ENCODE assay signal across 8 mouse cellular contexts in the genomic region with DNA sequence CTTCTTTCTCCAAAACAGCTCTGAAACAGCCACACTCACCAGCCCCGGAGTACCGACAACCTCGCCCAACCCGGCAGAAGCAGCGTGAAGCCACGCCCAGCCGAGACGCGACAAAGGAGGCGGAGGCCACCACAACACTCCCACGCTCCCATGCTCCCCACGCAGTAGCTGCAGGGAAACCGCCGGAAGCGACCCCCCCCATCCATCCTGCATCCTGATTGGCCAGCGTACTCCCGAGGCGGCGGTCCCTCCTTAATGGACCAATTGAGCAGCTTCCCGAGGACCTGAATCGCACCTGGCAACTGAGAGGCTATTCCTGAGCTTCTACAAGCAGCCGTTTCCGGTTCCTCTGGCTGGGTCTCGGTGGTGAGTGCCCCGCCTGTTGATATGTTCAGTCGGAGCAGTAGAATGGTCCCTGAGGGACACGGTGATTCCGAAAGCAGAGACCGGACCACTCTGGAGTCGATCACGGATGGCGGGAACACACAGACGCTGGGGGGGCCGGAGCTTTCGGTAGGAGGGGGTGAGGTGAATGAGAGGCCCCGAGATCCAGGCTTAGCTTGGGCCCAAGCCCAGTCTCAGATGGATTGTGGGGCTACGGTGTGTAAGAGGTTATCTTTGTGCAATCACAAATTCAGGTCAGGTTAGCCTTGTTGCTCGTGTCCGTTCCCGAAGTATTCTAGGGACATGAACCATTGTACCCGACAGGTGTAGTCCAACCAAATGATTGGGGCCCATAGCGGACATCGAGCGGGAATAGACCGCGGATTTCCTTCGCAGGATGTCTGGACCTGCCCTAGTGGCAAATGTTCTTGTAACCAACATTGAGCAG. TPM values are rescaled to one million over a fixed set of nuclear protein-coding genes. Genes with fewer than 3 reads are reported as not detected.
DNase-seq lines count a peak whose midpoint lies in the region; ATAC-seq and TF ChIP-seq lines count a peak whose summit lies in the region.

TSS of gene Naa60 (plus strand) at position 160 of the 832 bp plus-strand sequence.

- TF ChIP-seq POLR2A in brain, embryonic 14.5 days (IDR thresholded peaks at IDR 0.05; ENCODE audit: borderline replicate concordance, extremely low read depth, insufficient read depth, insufficient read length, poor library complexity, severe bottlenecking) = no peak
- TF ChIP-seq POLR2A in liver, adult 2 months (IDR thresholded peaks at IDR 0.05; ENCODE audit: extremely low read depth, insufficient read depth, low read length) = 0 out of 2 replicates have a peak, but pooled peaks have one; percentile 8

- 5% methylated on average over 47 of the region's 47 CpGs for WGBS in heart, embryonic 11.5 days (ENCODE audit: insufficient replicate concordance)
- 5% methylated on average over 47 of the region's 47 CpGs for WGBS in kidney, embryonic 16.5 days
- 3% methylated on average over 47 of the region's 47 CpGs for WGBS in liver, adult 2 months
- WGBS in stomach, embryonic 14.5 days = 6% methylated on average over 47 of the region's 47 CpGs

- H3K9me3 ChIP-seq in erythroblast, embryonic 14.5 days (ENCODE audit: control insufficient read depth, low read length) = no peaks in the 10 kb centered on the region
- H3K9me3 ChIP-seq in heart, embryonic 11.5 days (replicated peaks; ENCODE audit: control insufficient read depth, low read length) = no peaks in the 10 kb centered on the region
- no peaks in the 10 kb centered on the region for H3K9me3 ChIP-seq in kidney, embryonic 16.5 days (ENCODE audit: low read length)
- no peaks in the 10 kb centered on the region for H3K9me3 ChIP-seq in stomach, embryonic 14.5 days (ENCODE audit: control insufficient read depth, low read depth, low read length)

- peak within 1 kb of the TSS; percentile 76 for H3K4me3 ChIP-seq in erythroblast, embryonic 14.5 days (replicated peaks)
- peak within 1 kb of the TSS; percentile 70 for H3K4me3 ChIP-seq in heart, embryonic 11.5 days (ENCODE audit: low read depth, low read length)
- peak within 1 kb of the TSS; percentile 70 for H3K4me3 ChIP-seq in kidney, embryonic 16.5 days (ENCODE audit: low read length)
- H3K4me3 ChIP-seq in liver, adult 2 months (ENCODE audit: insufficient read depth, low read depth, low read length) = peak within 1 kb of the TSS; percentile 70
- peak within 1 kb of the TSS; percentile 51 for H3K4me3 ChIP-seq in stomach, embryonic 14.5 days (ENCODE audit: low read depth, low read length)

- TF ChIP-seq CTCF in brain, embryonic 14.5 days (IDR thresholded peaks at IDR 0.05; ENCODE audit: borderline replicate concordance, extremely low read depth, insufficient read depth, insufficient read length) = no peak
- no peak for TF ChIP-seq CTCF in liver, adult 2 months (IDR thresholded peaks at IDR 0.05; ENCODE audit: low read depth, low read length)

- peak within 1 kb of the TSS; percentile 71 for H3K27ac ChIP-seq in heart, embryonic 11.5 days (ENCODE audit: low read depth, low read length)
- H3K27ac ChIP-seq in kidney, embryonic 16.5 days (ENCODE audit: low read length) = peak within 1 kb of the TSS; percentile 77
- peak within 1 kb of the TSS; percentile 65 for H3K27ac ChIP-seq in liver, adult 2 months (replicated peaks; ENCODE audit: insufficient read depth, low read depth, low read length)
- no peak within 1 kb of the TSS for H3K27ac ChIP-seq in stomach, embryonic 14.5 days (ENCODE audit: low read length)

- peak; percentile 83 to 84 for DNase-seq in B cell, adult 2 months
- peak; percentile 98 for DNase-seq in brain, embryonic 14.5 days (ENCODE audit: low read depth)
- peak; percentile 90 for DNase-seq in liver, adult 2 months (ENCODE audit: extremely low read depth, low read depth, low spot score)
- DNase-seq in naive thymus-derived CD4-positive, alpha-beta T cell, adult 2 months (ENCODE audit: low read depth) = peak; percentile 91

- peaks cover 3% of the 10 kb centered on the region; the same call in 1 of the 2 replicates for H3K79me2 ChIP-seq in liver, adult 2 months (ENCODE audit: control insufficient read depth, insufficient read depth, low read length)

- no peaks in the 10 kb centered on the region for H3K27me3 ChIP-seq in erythroblast, embryonic 14.5 days (ENCODE audit: control insufficient read depth)
- H3K27me3 ChIP-seq in heart, embryonic 11.5 days (ENCODE audit: control insufficient read depth, insufficient read depth, low read length) = no peaks in the 10 kb centered on the region
- H3K27me3 ChIP-seq in kidney, embryonic 16.5 days (ENCODE audit: insufficient read depth, low read length) = no peaks in the 10 kb centered on the region
- no peaks in the 10 kb centered on the region for H3K27me3 ChIP-seq in liver, adult 2 months (ENCODE audit: control insufficient read depth, insufficient read depth, low read length)
- no peaks in the 10 kb centered on the region for H3K27me3 ChIP-seq in stomach, embryonic 14.5 days (ENCODE audit: control insufficient read depth, insufficient read depth, low read length)

- H3K4me1 ChIP-seq in erythroblast, embryonic 14.5 days (ENCODE audit: control insufficient read depth) = peaks cover 29% of the 10 kb centered on the region
- H3K4me1 ChIP-seq in heart, embryonic 11.5 days (ENCODE audit: control insufficient read depth, insufficient read depth, low read length) = peaks cover 3% of the 10 kb centered on the region; the same call in 1 of the 2 replicates
- H3K4me1 ChIP-seq in kidney, embryonic 16.5 days (ENCODE audit: insufficient read depth, low read length) = peaks cover 10% of the 10 kb centered on the region
- peaks cover 3% of the 10 kb centered on the region for H3K4me1 ChIP-seq in liver, adult 2 months (ENCODE audit: control insufficient read depth, insufficient read depth, low read length)
- H3K4me1 ChIP-seq in stomach, embryonic 14.5 days (ENCODE audit: control insufficient read depth, insufficient read depth, low read length) = peaks cover 9% of the 10 kb centered on the region; the same call in 1 of the 2 replicates

- H3K36me3 ChIP-seq in erythroblast, embryonic 14.5 days (ENCODE audit: control insufficient read depth) = peaks cover 27% of the 10 kb centered on the region
- H3K36me3 ChIP-seq in heart, embryonic 11.5 days (ENCODE audit: control insufficient read depth, insufficient read depth, low read length) = 0 out of 2 replicates have a peak, but pooled peaks cover 2% of the 10 kb centered on the region
- H3K36me3 ChIP-seq in kidney, embryonic 16.5 days (ENCODE audit: insufficient read depth, low read length) = peaks cover 4% of the 10 kb centered on the region; the same call in 1 of the 2 replicates
- no peaks in the 10 kb centered on the region; the same call in 1 of the 2 replicates for H3K36me3 ChIP-seq in liver, adult 2 months (ENCODE audit: control insufficient read depth, insufficient read depth, low read length)
- H3K36me3 ChIP-seq in stomach, embryonic 14.5 days (ENCODE audit: control insufficient read depth, insufficient read depth, low read length) = peaks cover 4% of the 10 kb centered on the region; the same call in 1 of the 2 replicates

- H3K4me2 ChIP-seq in heart, embryonic 11.5 days = peak within 1 kb of the TSS; percentile 85
- peak within 1 kb of the TSS; percentile 64 for H3K4me2 ChIP-seq in kidney, embryonic 16.5 days (replicated peaks; ENCODE audit: low read depth, low read length)
- peak within 1 kb of the TSS; percentile 87 for H3K4me2 ChIP-seq in stomach, embryonic 14.5 days (replicated peaks; ENCODE audit: low read depth, low read length)

- H3K9ac ChIP-seq in heart, embryonic 11.5 days (ENCODE audit: low read depth, low read length) = peak within 1 kb of the TSS; percentile 79
- peak within 1 kb of the TSS; percentile 77 for H3K9ac ChIP-seq in kidney, embryonic 16.5 days (replicated peaks; ENCODE audit: low read length)
- peak within 1 kb of the TSS; percentile 56 for H3K9ac ChIP-seq in liver, adult 2 months (ENCODE audit: low read depth, low read length)
- H3K9ac ChIP-seq in stomach, embryonic 14.5 days (replicated peaks; ENCODE audit: low read depth, low read length) = peak within 1 kb of the TSS; percentile 63

- ATAC-seq in heart, embryonic 11.5 days (replicated peaks; ENCODE audit: insufficient number of reproducible peaks, low FRiP score, low TSS enrichment) = peak; percentile 97
- ATAC-seq in kidney, embryonic 16.5 days (ENCODE audit: low FRiP score, low TSS enrichment) = peak; percentile 99
- ATAC-seq in stomach, embryonic 14.5 days (ENCODE audit: insufficient number of reproducible peaks, insufficient read depth, low FRiP score, low read depth) = peak; percentile 99

RNA-seq across cellular contexts. Expression of gene Naa60, which starts in this region (rescaled TPM):
- polyA plus RNA-seq in brain, embryonic 14.5 days (2012; rRNA removed) = 72.8 and 84.8 TPM in 2 replicates
- polyA plus RNA-seq in erythroblast, embryonic 14.5 days (2012) = 1.6 and 2.1 TPM in 2 replicates
- polyA plus RNA-seq in heart, embryonic 11.5 days (2014; fragmentation: Nextera tagmentation; extraction: Ambion mirVana) = 39.5 and 41.5 TPM in 2 replicates
- polyA plus RNA-seq in kidney, embryonic 16.5 days (2015; fragmentation: Nextera tagmentation; extraction: Ambion mirVana) = 50.7 and 57.6 TPM in 2 replicates
- 32.0 and 43.4 TPM in 2 replicates for total RNA-seq in liver, adult 2 months (2014; rRNA removed)
- 83.0 and 88.5 TPM in 2 replicates for polyA plus RNA-seq in liver, adult 2 months (2012; rRNA removed)
- 49.1 and 53.0 TPM in 2 replicates for polyA plus RNA-seq in stomach, embryonic 14.5 days (2014; fragmentation: Nextera tagmentation; extraction: Ambion mirVana)

Comparison
In these comparisons a context has a peak if more than half of its experiments do, and no peak if none do; other contexts are left out.
1. RNA of gene Naa60 (polyA plus RNA-seq): 72.8 to 84.8 TPM in brain, embryonic 14.5 days, 83.0 to 88.5 TPM in liver, adult 2 months, 49.1 to 53.0 TPM in stomach, embryonic 14.5 days, 50.7 to 57.6 TPM in kidney, embryonic 16.5 days and 39.5 to 41.5 TPM in heart, embryonic 11.5 days; 1.6 to 2.1 TPM in erythroblast, embryonic 14.5 days; every median in the first group is over 10 times any median in the second.
2. Peak in every context shown above with its lines, with median percentiles within 50 percentile points of each other: DNase-seq, H3K4me3 ChIP-seq, ATAC-seq, H3K4me2 ChIP-seq and H3K9ac ChIP-seq.